Mouse (Mus musculus): Measurements from ENCODE around the gene Fanci.
A peak's percentile ranks its signal among the peaks of the same experiment; 100 is the strongest.

The Fanci gene

DNA sequence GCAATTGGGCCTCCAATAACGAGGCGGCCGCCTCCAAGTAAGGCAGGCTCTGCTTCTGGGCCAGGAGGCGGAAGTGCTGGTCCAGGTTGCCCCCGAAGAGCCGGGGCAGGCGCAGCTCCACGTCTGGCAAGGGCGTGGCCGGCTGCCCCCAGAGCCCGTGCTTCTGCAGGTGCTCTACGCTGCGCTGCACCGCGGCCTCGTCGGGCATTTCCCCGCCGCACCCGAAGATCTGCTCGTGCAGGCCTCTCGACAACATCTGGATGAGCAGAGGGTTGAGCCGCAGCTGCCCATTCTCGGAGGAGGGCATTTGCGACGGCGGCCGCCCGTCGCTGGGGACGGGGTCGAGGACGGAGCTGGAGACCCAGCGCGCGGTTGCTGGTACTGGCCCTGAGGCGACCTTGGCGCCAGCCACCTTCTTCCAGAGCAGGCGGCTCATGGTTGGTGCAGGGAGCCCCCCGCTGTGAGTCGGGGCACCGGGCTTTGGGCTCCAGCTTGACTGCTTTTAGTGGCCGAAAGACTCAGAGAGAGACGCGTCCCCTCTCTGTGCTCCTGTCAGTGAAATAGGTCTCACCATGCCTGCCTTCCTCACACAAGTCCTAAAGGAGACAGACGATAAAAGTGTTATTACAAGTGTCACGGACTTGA lies 73.2 kb downstream of the Fanci start:
- peak; percentile 23 to 48 for DNase-seq

DNA sequence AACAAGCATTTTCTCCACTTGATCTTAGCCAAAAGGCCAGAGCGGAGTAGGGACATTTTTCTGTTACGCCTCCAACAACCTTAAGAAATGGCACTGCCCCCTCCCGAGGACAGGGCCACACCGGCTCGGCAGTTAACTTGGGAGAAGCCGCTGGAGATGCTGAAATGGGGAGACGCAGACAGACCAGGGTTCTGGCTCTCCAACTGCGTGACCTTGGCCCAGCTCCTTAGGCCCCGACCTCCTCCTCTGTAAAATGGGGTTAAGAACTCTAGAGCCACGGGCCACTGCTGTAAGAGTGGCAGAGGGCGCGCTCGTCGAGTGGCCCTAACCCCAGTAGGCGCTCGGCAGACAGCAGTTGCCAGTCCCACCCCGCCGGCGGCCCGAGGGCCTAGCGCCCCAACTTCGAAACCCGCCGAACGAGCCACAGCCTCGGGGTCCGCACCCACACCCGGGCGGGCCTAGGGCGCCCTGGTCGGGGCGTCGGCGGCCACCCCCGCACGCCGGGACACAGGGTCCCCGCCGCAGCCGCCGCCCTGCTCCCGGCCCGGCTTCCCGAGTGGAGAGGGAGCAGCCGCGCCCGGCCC lies 73.8 kb downstream of the Fanci start:
- DNase-seq: peak in 1 of 2 experiments; percentile 74

DNA sequence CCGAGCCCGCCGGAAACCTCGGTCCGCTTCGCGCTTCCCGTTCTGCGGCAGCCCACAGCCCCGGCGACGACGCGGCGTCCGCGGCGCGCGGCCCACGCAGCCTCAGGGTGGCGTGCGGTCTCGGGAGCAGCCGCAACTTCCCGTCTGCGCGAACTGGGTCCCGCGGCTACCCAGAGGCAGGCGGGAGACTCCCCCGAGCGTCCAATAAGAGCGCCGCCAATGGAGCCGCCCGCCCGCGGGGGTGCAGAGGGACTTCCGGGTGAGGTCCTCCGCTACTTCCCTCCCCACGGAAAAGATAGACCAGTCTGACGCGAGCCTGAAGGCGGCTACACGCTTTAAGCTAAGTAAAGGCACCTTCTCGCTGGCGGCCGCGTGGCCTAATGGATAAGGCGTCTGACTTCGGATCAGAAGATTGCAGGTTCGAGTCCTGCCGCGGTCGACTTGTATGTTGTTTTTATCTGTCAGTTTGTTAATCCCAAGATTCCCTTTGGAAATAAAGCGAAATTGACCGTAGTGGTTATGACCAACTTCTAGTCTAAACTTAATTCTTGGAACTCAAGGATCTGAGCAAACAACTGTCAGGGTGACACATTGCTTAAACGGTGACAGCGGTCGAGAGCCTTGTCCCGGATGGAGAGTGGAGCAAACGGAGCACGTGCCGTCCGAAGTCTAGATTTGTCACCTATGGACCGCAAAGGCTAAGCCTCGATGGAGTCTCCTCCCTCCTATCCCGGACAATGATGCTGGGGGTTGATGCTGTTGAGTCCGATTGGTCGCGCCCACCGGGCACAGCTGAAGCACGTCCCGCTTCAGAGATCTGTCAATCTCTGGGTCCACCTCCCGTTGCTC lies 74.5 kb downstream of the Fanci start, which contains the start of gene Polg:
Gene Polg (minus strand): TSS at position 310 of the 849 bp plus-strand sequence.
- peak; percentile 97 to 98 for DNase-seq

DNA sequence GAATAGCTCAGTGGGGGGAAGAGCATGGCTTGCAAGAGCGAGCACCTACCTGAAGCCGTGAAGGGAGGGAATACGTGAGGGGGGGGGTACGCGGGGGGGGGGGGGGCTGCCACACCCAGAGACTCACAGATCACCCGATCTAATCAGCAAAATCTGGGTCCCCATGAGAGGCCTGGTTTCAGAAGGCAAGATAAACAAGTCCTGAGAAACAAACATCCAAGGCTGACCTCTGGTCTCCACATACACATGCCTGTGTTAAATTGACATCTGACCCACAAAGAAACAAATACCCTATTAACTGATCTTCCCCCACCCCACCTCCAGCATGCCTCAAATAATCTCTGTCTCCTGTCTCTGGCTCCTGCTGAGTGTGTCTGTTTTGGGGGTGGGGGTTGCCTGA lies 76.2 kb downstream of the Fanci start:
- no peak for DNase-seq

DNA sequence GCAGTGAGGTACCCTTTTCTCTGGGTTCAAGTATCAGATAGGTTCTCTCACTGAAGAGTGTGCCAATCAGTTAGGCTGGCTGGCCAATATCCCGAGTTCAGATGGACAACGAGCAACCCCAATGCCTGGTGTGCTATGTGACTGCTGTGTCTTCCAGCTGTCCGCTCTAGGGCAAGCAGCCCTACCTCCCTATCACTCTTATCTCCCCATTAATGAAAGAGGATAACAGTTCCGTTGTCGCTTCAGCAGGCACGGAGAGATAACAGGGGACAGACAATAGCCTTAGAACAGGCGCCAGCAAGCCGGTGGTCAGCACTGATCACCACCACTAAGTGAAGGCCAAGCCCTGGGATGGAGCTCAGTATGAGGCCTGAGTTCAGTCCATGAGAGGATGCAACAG lies 77.3 kb downstream of the Fanci start:
- DNase-seq: no peak

DNA sequence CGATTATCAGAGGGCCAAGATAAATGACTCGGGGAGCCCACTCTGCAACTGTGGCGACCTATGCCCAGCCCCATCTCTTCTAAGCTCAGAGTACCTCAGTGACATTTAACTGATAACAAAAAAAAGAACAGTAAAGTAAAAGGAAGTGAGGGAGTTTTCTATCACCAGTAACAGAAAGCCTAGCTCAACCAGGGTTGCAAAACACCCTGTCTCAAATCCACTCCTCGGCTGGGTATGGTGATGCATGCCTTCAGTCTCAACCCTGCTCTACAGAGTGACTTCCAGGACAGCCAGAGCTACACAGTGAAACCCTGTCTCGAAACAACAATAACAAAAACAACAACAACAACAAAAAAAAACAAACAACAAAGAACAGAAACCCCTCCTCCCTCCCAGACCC lies 78.0 kb downstream of the Fanci start:
- no peak for DNase-seq

DNA sequence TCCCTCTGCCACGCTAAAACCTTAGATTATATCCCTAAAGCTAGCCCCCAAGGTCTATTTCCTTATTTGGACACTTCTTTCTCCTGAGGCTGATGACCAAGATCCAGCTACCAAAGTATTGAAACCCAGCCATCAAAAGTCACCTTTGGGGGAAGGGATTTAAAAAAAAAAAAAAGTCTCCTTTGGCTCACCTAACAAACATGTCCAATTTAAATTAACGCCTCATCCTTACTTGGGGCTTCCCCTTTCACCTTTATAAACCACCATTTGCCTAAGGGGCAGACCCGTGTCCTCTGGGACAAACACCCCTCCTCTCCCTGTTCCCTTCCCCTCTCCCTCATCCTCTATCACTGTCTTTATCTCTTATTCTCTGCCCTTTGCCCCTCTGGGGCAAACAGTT lies 79.0 kb downstream of the Fanci start:
- DNase-seq: no peak

DNA sequence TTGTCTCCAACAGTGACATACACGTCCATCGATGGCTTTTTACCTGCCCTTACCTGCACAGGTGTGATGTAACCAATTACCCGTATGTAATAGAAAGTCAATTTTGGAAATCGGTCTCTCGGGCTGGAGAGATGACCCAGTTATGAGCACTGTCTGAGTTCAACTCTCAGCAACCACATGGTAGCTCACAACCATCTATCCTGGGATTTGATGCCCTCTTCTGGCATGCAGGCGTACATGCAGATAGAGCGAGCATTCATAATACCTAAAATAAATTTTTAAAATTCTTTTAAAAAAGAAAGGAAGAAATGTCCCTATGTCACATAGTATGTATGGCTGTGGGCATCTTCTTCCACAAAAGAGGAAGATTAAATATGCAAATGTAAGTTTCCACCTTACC lies 79.7 kb downstream of the Fanci start:
- no peak for DNase-seq

DNA sequence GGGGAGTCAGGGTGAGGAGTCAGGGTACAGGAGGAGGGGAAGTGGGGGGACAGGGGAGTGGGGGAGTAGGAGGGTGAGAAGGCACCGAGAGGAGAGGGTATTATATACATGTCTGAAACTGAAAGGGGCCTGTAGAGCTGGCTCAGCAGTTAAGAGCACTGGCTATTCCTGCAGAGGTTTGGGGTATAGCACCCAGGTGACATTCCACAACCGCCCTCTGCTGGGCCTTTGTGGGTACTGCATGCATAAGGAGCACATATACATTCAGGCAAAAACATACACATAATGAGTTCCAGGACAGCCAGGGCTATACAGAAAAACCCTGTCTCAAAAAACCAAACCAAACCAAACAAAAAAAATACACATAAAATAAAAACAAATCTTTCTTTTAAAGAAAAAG lies 81.1 kb downstream of the Fanci start:
- peak in 1 of 2 experiments; percentile 19 for DNase-seq

DNA sequence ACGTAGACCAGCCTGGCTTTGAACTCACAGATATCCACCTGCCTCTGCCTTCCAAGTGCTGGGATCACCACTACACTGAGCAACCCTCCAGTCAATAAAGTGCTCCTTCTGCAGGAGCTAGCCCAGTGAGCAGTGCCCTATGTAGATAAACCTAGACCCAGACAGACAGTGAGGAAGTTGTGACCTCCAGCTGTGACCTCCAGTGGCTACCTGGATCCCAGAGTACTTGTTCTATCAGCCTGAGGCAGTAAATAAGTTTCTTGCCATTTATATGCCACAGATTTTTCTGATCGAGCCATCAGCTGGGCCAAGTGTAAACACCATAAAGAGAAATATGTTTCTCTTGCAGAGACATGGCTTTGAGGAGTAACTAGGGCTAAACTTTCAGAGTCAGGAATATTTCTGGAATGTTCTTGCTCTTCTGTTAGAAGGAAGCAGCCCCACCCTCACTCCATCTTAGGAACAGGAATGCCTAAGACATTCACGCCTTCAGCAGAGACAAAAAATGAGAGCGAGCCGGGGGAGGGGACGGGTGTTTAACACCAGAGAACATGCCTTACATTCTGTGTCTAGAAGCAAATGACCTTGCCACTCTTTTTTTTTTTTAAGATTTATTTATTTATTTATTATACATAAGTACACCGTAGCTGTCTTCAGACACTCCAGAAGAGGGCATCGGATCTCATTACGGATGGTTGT lies 81.9 kb downstream of the Fanci start:
- DNase-seq: no peak

DNA sequence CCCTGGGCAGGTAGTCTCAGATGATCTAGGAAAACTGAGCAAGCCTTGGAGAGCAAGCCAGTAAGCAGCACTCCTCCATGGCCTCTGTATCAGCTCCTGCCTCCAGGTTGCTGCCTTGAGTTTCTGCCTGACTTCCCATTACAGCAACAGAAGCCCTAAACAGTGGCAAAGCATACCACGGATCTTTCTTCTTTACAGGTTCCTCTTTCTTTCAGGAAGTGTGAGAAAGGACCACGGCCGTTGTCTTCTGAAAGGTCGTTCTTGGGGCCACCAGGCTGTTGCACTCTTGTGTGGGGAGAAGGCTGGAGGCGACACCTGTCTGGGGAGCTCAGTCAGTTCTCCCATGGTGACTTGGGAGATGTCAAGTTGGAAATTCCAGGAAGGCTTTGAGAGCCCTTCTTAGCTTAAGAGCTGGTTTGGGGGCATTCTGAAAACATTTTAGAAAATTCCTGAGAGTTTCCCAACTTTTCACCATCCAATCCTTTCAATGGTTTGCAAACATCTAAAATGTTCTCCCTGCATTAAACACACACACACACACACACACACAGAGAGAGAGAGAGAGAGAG lies 83.2 kb downstream of the Fanci start:
- DNase-seq: no peak

DNA sequence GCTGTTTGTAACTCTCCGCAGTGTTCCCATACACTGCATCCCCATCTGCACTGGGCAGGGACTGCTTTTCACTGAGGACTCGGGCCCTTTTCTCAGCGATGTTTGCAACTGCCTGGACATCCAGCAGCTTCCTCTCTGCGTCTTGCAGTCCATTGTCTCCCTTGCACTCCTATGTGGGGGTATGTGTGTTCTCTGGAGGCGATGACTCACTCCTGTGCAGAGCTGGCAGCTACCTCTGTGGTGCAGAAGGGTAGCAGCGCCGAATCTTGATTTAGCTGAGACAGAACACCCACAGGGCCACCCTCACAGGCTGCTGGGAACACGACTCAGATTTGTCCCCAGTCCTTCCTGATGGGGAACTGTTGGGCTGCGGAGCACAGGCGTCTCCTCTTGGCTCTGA lies 94.8 kb downstream of the Fanci start:
- no peak for DNase-seq

DNA sequence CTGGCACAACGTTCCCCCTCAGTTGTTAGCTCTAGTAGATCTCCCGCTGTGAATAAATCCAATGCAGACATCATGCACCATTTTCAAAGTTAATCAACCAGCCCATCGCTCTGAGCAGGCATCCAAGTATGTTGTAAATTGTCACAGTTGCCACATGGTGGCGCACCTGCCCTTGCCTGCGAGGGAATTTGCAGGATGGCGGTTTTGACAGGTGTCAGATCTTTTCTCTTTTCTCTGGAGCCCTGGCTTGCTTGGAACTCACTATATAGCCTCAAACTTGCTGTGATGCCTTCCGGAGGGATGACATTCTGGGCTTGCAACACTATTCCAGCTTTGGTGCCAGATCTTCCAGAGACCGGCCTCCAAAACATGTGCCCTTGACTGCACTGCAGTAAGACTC lies 102.2 kb downstream of the Fanci start:
- peak; percentile 42 to 45 for DNase-seq

DNA sequence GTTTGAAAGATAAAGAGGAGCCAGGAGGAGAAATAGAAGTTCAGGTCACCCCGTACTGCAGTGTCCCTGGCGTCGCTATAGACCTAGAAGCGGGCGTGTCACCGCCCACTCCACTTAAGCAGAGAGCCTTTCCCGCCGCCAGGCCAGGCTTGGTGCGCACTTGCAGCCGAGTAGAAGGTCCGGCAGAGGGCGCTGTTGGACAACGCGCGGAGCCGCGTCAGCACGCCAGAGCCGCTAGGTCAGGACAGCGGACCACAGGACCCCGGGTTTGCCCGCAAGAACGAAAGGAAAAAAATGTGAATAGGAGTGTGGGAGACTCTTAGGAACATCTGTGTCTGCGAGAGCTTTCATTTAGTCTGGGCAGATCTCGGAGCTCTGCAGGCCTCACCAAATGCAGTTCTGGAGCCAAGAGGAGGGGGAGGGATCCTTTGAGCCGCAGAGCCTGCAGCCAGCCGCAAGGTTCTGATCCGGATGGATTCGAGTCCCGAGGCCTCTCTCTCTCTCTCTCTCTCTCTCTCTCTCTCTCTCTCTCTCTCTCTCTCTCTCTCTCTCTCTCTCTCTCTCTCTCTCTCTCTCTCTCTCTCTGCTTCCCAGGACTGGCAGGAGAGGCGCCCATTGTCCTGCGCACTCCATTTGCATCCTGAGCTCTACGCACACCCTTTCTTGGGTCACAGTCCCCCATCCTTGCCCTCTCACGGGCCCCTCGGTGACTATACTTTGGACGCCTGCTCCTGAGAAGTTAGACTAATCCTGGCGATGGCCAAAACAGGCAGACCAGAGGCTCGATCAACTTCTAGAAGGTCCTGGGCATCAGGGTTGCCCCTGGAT lies 104.5 kb downstream of the Fanci start:
- DNase-seq: peak; percentile 77 to 81

DNA sequence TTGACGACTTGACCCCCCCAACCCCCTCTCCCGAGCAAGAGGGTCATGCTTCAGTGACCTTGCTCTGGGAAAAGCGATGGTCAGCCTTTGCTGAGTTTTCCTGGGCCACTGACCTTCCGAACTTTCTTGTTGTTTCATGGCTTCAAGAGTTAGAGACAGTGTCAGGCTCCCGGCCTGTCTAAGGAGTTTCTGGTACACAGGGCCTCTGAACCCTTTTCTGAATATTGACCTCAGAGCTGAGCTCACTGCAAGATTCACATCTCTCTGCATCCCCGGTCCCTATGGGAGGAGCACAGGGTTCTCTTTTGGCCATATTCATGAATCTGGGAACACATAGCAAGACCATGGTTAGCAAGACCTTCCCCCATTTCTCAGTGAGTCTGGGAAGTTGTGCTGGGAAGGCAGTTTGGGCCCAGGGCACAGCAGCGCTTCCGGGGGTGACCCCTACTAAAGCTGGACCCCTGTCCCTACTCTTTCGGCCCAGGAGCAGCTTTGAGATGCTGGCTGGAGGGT lies 105.1 kb downstream of the Fanci start:
- DNase-seq: no peak

DNA sequence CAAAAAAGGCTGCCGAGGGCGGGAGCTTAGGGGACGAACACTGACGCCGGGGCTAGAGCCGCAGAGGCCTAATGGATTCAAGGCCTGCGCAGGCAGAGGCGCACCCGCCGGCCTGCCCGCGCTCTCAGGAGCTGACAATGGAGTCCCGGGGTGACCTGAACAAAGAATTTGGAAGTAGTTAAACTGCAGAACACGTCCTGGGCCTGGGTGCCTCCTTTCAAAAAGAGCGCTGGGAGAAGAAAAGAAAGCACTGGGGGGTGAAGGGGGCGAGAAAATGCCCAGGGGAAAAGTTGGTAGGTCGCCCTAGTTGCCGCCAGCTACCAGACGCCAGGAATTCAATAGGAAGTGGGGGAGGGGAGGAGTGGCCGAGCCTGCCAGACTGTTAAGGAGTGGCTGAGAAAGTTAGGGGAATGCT lies 106.0 kb downstream of the Fanci start:
- no peak for DNase-seq

DNA sequence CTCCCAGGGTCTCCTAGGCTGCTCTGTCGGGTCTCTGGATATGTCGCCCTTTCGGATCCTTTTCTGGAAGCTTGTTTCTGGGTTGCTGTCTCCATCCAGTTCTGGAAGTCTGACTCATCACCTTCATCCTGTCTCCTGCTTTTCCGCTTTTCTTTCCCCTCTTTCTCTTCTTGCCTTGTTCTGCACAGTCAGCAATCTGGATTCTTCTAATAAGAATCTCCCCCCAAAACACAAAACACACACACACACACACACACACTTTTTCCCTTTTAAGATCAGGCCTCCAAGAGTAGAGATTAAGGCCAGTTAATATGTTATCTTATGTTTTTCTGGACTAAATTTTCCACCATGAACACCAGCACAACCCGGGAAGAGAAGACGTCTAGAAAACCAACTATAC lies 106.6 kb downstream of the Fanci start:
- DNase-seq: no peak

DNA sequence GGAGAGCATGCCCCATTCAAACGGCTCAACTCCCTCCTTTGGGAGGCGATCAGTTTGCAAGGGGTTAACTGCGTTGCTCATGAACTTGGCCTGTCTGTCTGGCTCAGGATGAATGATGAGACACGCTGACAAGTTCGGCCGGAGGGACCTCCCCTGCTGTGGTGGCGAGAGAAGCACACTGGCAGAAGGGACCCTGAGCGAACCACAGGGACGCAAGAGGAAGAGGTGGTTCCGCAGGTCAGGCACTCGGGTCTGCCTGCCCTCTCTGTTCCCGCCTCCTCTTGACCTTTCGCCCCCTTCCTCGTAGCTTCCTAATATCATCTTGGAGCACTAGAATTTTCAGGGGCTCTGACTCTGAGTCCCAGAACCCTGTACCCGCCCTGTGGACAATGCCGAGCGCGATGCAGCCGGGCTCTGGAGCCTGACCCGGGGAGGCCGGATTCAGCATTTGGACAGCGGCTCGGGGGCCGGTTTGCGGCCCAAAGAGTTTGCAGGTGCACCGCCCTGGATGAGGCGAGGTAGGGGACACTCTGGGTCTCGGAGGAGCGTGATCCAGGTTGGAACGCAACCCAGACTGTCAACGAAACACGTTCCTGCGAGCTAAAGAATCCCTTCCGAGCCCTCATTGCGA lies 107.4 kb downstream of the Fanci start:
- peak in 1 of 2 experiments; percentile 23 for DNase-seq

Data from thymus, postnatal 36 days (tissue).